Mouse (Mus musculus): ENCODE data around the gene Alpk1.

Gene Alpk1

GRCm38 (mm10) chr3:127780021-127780644 lies at the start of gene Alpk1:
Alpk1 (minus strand) TSS chr3:127780527.
- peak; percentile 61 for DNase-seq (ENCODE audit: low spot score)

GRCm38 (mm10) chr3:127827123-127827522 lies 46.8 kb upstream of the Alpk1 start:
- no peak for DNase-seq (ENCODE audit: low spot score)

DNA sequence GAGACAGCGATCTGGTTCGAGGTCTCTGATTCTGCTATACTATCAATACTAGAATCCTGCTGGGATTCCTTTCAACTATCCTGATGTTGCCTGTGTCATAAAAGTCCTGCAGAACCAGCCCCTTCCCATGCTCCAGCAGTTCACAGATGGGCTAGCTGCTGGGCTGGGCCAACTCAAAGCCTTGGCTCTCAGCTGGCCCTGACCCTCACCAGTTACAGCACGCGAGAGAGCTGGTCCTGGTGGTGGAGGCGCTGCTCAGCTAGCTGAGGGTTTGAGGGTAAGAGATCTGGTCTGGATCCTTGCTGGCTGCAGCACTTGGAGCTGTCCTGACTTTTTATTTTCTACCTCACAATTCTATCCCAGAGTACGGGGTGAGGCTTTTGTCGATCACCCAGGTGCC lies 46.2 kb upstream of the Alpk1 start:
- no peak for DNase-seq (ENCODE audit: low spot score)

GRCm38 (mm10) chr3:127823886-127824863 lies 43.8 kb upstream of the Alpk1 start:
- no peak for DNase-seq (ENCODE audit: low spot score)

DNA sequence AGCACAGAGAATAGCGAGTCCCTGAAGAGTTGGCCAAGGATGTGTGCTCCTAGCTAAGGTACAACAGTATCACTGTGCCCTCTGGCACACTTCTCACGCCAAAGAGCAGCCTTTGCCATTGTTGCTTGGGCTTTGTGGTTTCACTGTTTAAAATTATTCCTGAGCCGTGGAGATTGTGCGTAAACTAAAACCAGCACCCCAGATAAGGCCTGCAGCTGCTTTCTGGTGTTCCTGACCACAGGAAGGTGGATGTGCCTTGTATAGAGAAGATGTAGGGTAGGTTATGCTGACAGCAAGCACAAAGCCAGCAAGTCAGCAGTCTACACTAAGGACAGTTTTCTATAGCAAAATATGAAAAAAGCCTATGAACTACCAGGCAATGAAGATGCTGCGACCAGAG lies 40.9 kb upstream of the Alpk1 start:
- DNase-seq (ENCODE audit: low spot score): no peak

GRCm38 (mm10) chr3:127820400-127820799 lies 40.1 kb upstream of the Alpk1 start:
- no peak for DNase-seq (ENCODE audit: low spot score)

DNA sequence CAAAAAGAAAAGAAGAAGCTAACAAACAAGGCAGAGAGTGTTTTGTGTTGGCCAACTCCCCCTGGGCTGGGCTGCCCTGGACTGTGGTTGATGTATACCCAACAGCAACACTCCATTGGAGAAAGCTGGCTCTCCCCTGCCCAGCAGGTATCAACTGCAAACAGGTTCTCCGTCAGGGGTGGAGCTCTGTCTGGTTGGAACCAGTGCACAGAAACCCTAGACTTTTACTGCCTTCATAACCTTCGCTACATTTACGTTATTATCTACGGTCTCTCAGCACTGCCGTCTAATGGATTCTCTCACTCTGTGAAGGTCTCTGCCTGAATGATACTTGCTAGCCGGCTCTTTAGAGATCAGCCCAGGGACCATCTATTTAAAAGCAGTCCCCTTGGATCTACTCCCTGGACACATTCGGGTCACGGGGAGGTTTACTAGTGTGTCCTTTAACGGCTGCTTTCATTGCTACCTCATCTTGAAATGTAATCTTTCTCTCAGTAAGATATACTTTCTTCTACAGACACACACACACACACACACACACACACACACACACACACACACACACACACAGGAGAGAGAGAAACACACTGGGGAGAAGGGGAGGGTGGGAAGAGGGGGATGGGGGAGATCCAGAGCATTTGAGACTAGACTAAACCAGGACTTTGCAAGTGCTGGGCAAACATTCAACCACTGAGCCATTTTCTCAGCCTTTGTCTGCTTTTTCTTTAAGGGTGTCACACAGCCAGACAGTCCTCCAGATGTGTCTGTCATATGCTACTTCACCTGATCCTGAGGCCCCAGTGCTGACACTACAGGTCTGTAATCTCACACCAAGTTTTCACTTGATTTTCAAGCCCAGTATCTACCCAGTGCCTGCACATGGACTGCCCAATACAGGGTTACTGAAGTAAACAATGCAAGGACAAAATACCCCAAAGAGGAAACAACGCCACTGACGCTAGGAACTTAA lies 38.7 kb upstream of the Alpk1 start:
- DNase-seq (ENCODE audit: low spot score): no peak

GRCm38 (mm10) chr3:127817120-127817683 lies 36.9 kb upstream of the Alpk1 start:
- no peak for DNase-seq (ENCODE audit: low spot score)

DNA sequence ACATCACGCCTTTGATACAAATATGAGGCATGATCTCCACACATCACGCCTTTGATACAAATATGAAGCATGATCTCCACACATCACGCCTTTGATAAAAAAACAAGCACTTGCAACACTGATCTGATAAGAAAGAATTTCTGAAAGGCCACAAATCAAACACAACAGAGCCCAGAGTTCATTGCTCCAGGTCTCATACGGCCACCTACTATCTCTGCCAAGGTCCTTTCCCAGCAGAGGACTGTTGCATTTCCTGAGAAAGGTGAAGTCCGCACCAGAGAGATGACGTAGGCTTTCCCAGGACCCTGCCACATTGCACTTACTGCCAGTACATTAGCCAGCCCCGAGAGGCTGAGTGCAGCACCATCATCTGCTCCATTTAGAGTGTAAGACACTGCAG lies 28.8 kb upstream of the Alpk1 start:
- no peak for DNase-seq (ENCODE audit: low spot score)

- no peak for DNase-seq (ENCODE audit: low spot score)
Observed at GRCm38 (mm10) chr3:127807846-127808245, 27.5 kb upstream of the Alpk1 start.

GRCm38 (mm10) chr3:127805991-127806390 lies 25.7 kb upstream of the Alpk1 start:
- DNase-seq (ENCODE audit: low spot score): no peak

DNA sequence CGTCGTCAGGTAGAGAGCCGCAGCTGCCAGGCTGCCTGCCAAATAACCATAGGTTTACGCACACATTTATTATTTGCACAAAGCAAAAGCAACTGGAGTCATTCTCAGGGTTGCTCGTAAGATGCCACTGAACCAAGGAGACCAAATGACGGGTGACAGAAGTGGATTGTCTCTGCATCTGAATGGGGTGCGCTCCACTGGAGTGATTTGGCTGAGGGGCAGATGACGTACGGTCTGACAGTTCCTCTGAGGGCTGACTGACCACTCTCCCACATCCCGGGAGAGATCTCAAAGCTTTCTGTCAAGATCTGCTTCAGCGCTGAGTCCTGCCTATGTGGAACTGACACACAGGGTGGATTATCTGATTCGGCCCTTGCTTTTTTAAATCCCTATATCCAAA lies 24.7 kb upstream of the Alpk1 start:
- DNase-seq (ENCODE audit: low spot score): no peak

GRCm38 (mm10) chr3:127804439-127804838 lies 24.1 kb upstream of the Alpk1 start:
- DNase-seq (ENCODE audit: low spot score): no peak

DNA sequence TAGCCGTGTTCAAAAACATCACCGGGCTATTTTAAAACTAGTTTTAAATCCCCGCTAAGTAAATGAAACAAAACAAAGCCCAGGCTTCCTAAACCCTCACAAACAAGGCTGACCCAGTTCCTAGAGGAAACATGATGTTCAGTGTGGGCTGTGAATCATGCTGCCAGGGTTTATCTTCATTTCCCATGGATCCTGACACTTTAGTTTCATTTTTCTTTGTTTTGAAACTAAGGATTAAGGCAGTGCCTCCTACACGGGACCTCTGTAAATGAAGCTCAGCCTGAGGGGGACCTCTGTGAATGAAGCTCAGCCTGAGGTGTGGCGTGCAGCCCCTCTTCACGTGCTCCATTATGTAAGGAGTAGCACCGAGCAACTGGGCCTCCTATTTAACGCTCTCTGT lies 22.5 kb upstream of the Alpk1 start:
- DNase-seq (ENCODE audit: low spot score): no peak

DNA sequence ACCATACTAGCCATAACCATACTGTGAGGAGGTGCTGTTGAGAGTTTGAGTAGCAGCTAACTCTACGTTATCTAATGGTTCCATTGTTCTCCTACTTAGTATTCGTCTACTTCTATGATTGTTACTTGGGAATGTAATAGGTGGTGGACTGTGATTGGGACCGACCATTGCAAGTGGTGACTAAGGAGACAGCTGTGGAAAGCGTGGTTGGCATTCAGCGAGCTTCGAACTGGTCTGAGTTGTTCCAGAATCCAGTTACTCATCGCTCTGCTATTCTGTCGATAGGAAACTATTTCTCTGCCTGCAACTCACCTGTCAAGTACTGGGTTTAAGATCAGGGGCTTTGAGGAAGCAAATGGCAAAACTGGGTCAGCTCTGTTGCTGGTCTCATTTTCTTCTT lies 20.8 kb upstream of the Alpk1 start:
- DNase-seq (ENCODE audit: low spot score): no peak

GRCm38 (mm10) chr3:127796271-127796670 lies 15.9 kb upstream of the Alpk1 start:
- no peak for DNase-seq (ENCODE audit: low spot score)

GRCm38 (mm10) chr3:127795762-127796161 lies 15.4 kb upstream of the Alpk1 start:
- no peak for DNase-seq (ENCODE audit: low spot score)

DNA sequence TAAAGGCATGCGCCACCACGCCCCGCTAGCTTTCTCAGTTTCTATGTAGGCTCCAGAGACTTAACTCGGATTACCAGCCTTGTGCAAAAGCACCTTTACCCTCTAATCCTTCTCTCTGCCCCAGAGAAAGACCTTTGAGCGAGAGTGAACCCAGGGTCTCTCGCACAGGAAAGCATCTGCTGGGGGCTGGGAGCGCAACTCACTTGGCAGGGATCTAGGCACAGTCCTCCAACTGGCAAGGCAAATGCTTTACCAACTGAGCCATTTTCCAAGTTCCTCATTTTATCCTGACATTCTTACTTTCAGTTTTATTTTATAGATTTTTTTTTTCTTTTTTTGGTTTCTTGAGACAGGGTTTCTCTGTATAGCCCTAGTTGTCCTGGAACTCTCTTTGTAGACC lies 12.7 kb upstream of the Alpk1 start:
- no peak for DNase-seq (ENCODE audit: low spot score)

DNA sequence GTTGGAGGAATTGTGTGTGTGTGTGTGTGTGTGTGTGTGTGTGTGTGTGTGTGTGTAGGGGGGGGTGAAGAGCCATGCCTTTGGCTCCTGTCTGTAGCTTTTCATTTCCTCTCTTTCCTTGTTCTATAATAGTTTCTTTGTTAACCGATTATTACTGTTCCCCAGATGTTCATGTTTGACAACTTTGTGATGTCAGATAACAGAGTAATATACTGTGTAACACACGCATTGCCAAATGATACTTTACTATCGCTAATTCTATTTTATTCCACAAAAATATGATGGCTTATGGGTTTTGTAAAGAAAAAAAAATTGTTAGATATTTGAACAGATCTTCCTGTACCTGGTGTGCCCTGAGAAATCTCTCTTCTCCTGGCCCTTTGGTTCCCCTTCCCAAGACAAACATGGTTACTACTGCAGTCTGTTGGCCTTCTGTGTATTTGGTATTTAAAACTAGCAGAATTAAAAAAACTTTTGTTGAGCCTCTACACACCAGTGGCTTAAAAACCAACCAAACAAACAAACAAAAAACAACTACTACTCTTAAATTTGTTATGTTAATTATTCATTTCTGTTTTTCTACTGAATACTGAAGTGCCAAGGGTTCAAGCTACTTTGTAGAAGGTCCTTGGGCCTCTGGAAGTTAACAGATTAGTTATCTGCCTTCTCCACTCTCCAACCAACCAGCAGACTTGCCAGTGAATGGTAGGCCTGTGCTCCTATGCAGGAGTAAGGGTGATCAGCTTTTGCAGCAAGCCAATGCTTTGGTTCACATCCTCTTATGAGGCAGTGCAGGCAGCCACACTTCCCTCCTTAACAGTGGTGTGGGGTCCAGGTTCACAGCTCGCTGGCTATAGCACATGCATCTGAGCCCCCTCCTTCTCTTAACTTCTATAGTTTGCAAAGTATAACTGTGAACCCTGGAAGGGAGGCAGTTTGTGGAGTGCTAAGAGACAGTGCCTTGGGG lies 11.6 kb upstream of the Alpk1 start:
- peak; percentile 81 for DNase-seq (ENCODE audit: low spot score)

GRCm38 (mm10) chr3:127791056-127791483 lies 10.7 kb upstream of the Alpk1 start:
- DNase-seq (ENCODE audit: low spot score): peak; percentile 42

Data from c-Kit-positive CD71-positive TER-119-positive erythroid progenitor cells, embryonic 14.5 days (primary cell).